Mouse (Mus musculus): Measurements from ENCODE around the gene Hoxd9. TPM values are rescaled to one million over a fixed set of nuclear protein-coding genes. Genes with fewer than 3 reads are reported as not detected.

Gene Hoxd9
- total RNA-seq, 2 experiments from 2014 or later: 0.15 to 0.44 TPM

DNA sequence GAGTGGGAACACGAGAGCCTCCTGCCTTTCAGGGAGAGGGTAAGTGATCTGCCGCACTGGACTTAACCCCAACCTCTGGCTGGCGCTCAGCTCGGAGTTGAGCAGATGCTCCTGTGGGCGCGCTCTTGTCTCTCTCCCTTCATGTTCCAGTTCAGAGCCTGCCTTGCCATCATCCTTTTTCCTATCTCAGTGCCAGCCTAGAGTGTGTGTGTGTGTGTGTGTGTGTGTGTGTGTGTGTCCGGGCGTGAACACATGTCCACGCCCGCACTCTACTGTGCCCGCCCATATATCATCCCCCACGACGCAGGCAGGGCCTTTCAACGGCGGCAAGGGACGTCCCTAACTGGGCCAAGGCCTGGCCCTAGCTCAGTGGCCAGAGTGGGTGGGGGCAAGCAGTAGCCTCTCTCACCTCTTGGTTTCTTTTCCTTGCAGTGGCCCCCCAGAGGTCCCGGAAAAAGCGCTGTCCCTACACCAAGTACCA, 14.0 kb upstream of the Hoxd9 start:
- no peak for DNase-seq

GRCm38 (mm10) chr2:74684106-74684505, 13.4 kb upstream of the Hoxd9 start:
- DNase-seq: no peak

DNA sequence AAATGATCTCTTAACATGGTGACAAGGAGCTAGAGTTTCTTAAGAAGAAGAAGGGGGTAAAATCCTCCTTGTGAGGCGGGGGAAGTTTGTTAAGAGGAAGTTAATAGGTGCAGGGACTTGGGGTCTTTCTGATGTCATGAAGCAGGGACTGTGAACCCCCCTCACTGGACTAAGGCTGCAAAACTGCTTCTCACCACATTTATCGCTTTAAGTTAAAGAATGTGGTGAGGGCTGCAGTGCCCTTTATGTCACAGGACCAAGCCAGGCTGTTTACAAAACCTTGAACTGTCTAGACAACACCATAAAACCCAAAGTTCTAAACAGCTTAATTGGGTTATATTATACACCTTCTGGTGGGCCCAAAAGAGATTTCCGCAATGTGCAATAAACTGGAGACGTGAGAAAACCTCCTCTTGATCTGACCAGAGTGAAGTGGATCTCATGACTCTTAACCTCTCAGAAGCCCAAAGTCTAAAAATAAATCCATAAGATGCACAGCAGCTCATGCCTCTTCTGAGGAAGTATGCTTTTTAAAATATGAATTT, 12.4 kb upstream of the Hoxd9 start:
- DNase-seq: no peak

GRCm38 (mm10) chr2:74686301-74686987, 11.1 kb upstream of the Hoxd9 start:
- peak; percentile 52 to 74 for DNase-seq

DNA sequence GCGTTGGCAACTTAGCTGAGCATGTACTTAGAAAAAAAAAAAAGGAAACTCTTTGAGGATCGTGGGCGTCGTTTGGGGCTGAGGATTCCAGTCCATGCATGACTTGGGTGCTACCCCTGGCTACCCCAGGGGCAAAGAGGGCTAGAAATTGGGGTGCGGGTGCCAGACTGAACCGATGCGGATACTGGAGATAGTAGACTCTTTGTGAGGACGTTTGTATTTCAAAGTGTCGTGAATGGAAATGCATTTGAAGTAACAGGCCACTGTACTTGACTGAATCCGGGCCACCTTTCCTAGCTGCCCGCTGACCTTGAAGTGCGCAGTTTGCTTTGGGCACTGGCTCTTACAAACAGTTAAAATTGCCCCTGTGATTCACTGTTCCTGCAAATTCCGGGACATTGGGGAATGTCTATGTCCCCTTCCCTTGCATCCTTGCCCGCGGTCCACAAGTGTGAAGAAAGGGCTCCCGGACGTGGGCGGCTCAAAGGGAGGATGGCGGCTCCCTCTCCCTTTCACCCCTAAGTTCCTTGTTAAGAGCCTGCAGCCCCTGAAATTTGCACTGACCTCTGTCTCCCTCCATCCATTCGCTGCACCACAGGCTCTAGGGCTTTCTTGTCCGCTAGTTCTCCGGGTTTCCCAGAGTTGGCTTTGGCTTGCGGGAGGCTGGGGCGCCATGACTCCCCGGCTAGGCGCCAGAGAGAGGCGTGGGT, 10.4 kb upstream of the Hoxd9 start:
- DNase-seq: no peak

GRCm38 (mm10) chr2:74687698-74688555, 9.6 kb upstream of the Hoxd9 start:
- no peak for DNase-seq

- DNase-seq: no peak
Measured at GRCm38 (mm10) chr2:74688795-74689573, 8.5 kb upstream of the Hoxd9 start.

GRCm38 (mm10) chr2:74689574-74690337, 7.8 kb upstream of the Hoxd9 start:
- DNase-seq: no peak

DNA sequence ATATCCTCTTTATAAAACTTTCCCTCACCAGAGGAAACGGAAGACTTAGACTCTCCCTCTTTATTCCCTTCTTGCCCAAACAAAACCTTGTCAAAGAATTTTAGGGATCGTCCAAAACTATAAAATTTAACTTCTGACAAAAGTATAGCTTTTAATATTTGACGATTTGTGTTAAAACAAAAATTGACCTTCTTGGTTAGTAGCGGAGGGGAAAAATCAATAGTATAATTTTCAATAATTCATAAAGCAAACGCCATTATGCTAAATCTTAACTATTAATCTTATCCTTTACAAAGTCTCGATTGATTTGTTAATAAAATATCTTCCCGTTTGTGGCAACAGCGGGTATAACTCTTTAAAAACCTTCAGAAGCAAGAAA, 7.2 kb upstream of the Hoxd9 start:
- DNase-seq: no peak

DNA sequence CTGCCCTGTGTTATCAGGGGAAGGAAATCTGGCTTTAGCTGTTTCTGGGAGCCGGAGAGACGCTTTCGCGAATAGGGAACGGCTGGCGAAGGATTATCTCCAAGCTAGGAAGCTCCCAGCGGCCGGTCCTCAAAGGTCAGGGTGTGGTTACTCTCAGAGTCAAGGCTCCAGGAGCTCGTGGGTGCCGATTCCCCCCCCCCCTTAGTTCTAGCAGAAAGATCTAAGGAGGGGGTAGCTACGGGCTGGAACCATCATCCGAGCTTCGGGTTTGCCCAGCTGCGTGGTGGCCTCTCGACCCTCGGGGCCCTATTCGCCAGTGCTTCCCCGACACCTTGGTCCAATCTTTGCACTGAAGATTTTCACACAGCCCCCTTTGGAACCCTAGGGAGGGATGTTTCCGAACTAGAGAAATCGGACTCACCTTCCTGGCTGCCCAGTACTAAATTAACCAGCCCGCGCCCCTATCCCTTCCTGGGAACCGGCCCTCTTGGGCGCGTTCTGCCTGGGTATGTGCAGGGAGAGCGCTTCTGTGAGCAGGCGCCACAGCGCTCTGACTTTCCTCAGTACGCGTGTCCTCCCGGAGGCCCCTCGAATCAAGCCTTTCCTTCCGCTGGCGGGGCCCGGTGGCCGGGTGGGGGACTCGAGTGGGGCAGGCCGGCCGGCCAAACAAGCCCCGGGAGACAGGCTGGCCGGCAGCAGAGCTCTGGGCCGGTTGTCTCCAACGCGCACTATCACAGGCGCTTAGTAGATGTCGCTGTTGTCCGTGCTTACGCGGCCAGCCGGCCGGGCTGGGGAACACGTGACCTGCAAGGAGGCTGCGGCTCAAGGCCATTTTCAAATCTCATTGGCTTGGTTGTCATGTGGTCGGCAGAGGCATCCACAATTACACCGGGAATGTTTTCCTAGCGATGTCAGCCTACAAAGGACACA, 6.2 kb upstream of the Hoxd9 start, which contains the start of gene Hoxd10:
Hoxd10 (plus strand) TSS at position 903 of the 930 bp plus-strand sequence.
- peak in 1 of 2 experiments; percentile 50 for DNase-seq

GRCm38 (mm10) chr2:74691995-74692807, 5.3 kb upstream of the Hoxd9 start:
- DNase-seq: no peak

DNA sequence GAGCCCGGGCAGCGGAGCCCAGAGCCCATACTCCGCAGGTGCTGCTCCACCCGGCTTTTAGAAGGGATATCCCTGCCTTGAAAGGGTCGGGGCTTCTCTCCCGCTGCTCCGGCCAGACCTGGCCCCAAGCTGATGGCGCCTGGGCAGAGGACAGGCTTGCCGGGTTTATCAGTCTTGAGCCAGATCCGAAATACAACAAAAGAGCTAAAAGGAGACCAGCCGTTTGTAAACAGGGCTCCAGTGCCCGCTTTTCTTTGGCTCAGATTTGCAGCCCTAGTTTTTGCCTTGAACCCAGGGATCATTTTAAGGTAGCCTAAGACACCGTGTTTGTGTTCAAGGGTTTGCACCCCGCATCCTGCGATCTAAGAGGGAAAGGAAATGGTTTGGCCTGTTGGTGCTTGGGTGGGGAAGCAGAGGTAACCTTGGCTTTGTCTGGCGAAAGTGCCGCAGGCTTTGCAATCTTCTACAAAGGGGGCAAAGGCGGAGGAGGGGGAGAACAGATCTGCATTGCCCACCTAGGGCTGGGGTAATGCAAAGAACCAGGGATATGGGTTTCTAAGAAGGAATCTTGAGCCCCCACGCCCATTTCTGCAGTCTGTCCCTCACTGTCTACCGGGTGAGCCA, 4.6 kb upstream of the Hoxd9 start:
- DNase-seq: no peak

DNA sequence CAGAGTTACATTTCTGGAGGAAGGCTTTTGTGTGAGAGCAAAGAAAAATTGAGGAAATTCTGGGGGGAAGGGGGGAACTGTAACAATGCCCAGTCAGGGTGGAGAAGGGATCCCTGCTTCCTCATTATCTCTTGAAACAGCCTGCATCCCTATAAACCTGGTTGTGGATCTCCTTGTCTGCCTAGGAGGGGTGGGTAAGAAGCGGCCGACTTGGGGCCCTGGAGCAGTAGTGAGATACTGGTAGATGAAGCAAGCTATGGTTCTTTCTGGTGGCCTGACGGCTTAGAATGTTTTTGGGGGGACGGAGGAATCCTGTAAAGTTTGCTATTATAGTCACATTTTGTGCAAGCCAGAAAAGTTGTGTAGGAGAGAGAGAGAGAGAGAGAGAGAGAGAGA, 4.1 kb upstream of the Hoxd9 start:
- no peak for DNase-seq

- no peak for DNase-seq
Measured at GRCm38 (mm10) chr2:74694066-74694465, 3.5 kb upstream of the Hoxd9 start.

DNA sequence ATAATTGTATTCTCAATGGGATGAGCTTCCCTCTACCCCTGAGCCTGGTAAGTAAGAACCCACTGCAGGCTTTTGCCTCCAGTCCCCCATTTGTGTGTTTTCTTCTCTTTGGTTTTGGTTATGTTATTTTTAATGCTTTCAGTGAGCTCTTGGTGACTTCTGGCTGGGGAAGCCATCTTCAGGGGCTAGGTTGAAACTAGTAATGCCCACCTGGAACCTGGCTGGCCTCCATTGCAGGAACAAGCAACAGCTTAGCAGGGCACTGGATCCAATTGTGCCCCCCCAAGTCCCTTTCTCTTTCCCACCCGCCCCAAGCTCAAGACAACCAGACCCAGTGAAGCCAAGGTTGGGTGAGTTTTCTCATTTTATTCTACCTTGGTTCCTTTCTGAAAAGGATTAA, 2.1 kb upstream of the Hoxd9 start:
- no peak for DNase-seq

DNA sequence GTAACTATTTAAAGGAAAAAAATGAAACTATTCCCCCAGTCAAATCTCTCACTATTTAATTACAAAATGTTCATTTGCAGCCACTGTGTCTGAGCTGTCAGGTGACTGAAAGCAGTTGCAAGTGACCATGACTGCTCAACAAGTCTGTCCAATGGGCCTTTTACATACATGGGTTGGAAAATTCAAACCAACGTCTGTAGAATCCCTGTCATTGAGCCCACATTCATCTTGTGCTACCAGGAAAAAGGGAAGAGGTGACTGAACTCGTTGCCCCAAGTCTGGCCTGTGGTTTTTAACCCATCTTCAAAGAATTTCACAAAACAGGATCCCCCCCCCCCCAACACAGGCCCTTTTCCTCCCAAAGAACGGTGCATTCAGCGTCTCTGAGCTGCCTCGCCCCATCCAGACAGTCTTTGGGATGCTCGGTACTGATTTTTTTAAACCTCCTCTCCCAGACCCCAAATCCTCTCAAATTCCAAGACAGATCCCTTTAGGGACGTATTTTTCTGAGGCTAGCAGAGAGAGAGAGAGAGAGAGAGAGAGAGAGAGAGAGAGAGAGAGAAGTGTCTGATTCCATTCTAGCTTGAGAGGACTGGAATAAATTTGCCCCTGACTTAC, 1.6 kb upstream of the Hoxd9 start:
- no peak for DNase-seq

- no peak for DNase-seq
Measured at GRCm38 (mm10) chr2:74696442-74697335, 838 bp upstream of the Hoxd9 start.
